Mouse (Mus musculus) liver, adult 10 weeks (tissue): ENCODE results near the gene Atoh8. TPM values are rescaled to one million over a fixed set of nuclear protein-coding genes. Genes with fewer than 3 reads are reported as not detected.

ENCODE experiments used
- polyA plus RNA-seq: library from polyadenylated mRNA; stranded (reverse); fragments of 350-450 nt; fragmentation: Illumina TruSeq; extraction: RNeasy Lipid Tissue Mini Kit (QIAGEN cat#74804); gene quantifications from one replicate; pipeline ENCODE4 v1.2.3, GENCODE M21; 2014; ENCODE audit warnings: low read depth, low replicate concordance

Gene Atoh8
- polyA plus RNA-seq: 2.9 TPM

DNA sequence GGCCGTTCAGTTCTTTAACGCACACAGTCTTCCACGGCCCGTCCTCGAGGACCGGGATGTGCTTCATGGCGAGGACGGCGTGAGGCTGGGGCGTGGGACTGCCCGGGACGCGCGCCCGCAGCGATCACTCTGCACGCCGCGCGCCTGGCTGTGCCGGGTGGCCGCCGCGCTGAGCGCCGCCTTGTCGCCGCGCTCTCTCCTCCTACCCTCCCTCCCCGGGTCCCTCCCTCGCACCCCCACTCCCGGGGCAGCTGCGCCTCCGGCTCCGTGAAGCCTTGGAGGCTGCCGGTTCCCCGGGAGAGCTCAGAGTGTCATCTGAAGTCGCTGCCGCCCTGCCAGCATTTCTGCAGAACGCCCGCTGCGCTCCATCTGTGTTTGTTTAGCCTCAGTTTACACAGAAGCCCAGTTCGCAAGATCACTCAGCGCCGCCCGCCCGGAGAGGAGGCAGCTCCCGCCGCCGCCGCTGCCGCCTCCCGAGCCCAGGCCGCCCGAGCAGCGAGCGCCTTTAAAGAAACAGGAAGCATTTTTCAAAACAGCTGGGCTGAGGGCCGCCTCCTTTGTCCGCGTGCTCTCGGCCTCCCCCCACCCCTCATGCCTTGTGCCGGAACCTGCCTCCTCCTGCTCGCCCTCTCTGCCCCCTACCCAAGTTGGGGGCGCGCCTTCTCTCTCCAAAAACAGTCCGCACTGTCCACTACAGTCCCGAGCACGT, at the start of gene Atoh8:
Gene Atoh8, minus strand, starts transcription at position 480 of the 709 bp plus-strand sequence.

Other genes with a start within 250 kb of the Atoh8 start
- 73.4 TPM for gene St3gal5, start 138.0 kb downstream of the Atoh8 start, polyA plus RNA-seq
- gene Sftpb, start 69.0 kb upstream of the Atoh8 start, polyA plus RNA-seq: not detected
- gene Usp39, start 109.6 kb upstream of the Atoh8 start, polyA plus RNA-seq: 22.1 TPM
- 37.3 TPM for gene 0610030E20Rik, start 111.7 kb upstream of the Atoh8 start, polyA plus RNA-seq
- 11.3 TPM for gene Tmem150a, start 119.9 kb upstream of the Atoh8 start, polyA plus RNA-seq
- 137 TPM for gene Rnf181, start 131.4 kb upstream of the Atoh8 start, polyA plus RNA-seq
- gene Vamp5, start 144.9 kb upstream of the Atoh8 start, polyA plus RNA-seq: 1.2 TPM
- 75.6 TPM for gene Vamp8, start 155.1 kb upstream of the Atoh8 start, polyA plus RNA-seq
- 42.9 TPM for gene Ggcx, start 178.7 kb upstream of the Atoh8 start, polyA plus RNA-seq
- 116 TPM for gene Mat2a, start 204.0 kb upstream of the Atoh8 start, polyA plus RNA-seq